Mouse (Mus musculus) limb, embryonic 14.5 days (tissue): ENCODE data around the gene D10Wsu102e. TPM values are rescaled to one million over a fixed set of nuclear protein-coding genes. Genes with fewer than 3 reads are reported as not detected.
"Not testable (repeated sequence)": the region's sequence is repeated elsewhere in the genome, so short reads cannot be mapped to it uniquely, and the experiment has no call there.

Experiments
- ATAC-seq: fragments of 200-750 bp; cut with Nextera tagmentation; 2 replicates; pipeline ENCODE4 v1.8.0; 2017; ENCODE audit warnings: low read depth, moderate number of reproducible peaks, moderate TSS enrichment; ENCODE audit not compliant: low FRiP score
- DNase-seq: peaks from one replicate; pipeline ENCODE4 v3.0.0-alpha.2; 2015; ENCODE audit warnings: low spot score
- H3K27ac ChIP-seq: fragments of 300-500 bp; sonication (generic); replicated peaks from 2 replicates; pipeline ENCODE4 v1.5.1; 2014; ENCODE audit warnings: low read depth, mild to moderate bottlenecking, low read length, moderate library complexity, mixed read lengths
- H3K27me3 ChIP-seq: fragments of 300-500 bp; sonication (generic); 2 replicates; pipeline ENCODE4 v1.6.1; 2014; ENCODE audit warnings: low read length, mixed read lengths; ENCODE audit not compliant: control insufficient read depth, insufficient read depth
- H3K36me3 ChIP-seq: fragments of 300-500 bp; sonication (generic); 2 replicates; pipeline ENCODE4 v1.6.1; 2014; ENCODE audit warnings: mild to moderate bottlenecking, low read length, moderate library complexity, mixed read lengths; ENCODE audit not compliant: control insufficient read depth, insufficient read depth
- H3K4me1 ChIP-seq: fragments of 300-500 bp; sonication (generic); 2 replicates; pipeline ENCODE4 v1.6.1; 2014; ENCODE audit warnings: antibody characterized with exemption, low read length, mixed read lengths; ENCODE audit not compliant: control insufficient read depth, insufficient read depth
- H3K4me2 ChIP-seq: fragments of 300-500 bp; sonication (generic); replicated peaks from 2 replicates; pipeline ENCODE4 v1.6.1; 2014; ENCODE audit warnings: low read depth, mild to moderate bottlenecking, low read length, moderate library complexity; ENCODE audit not compliant: severe bottlenecking
- H3K4me3 ChIP-seq: fragments of 300-500 bp; sonication (generic); replicated peaks from 2 replicates; pipeline ENCODE4 v1.5.1; 2014; ENCODE audit warnings: low read length
- H3K9ac ChIP-seq: fragments of 300-500 bp; sonication (generic); 2 replicates; pipeline ENCODE4 v1.6.1; 2014; ENCODE audit warnings: mild to moderate bottlenecking, low read depth, low read length, moderate library complexity; ENCODE audit not compliant: severe bottlenecking
- H3K9me3 ChIP-seq: fragments of 300-500 bp; sonication (generic); 2 replicates; pipeline ENCODE4 v1.6.1; 2016; ENCODE audit warnings: low read length; ENCODE audit not compliant: control insufficient read depth
- POLR2A ChIP-seq: fragments of 200-500 bp; IDR thresholded peaks from 2 replicates; pipeline ENCODE4 v1.8.0; 2012; ENCODE audit warnings: inconsistent platforms, mild to moderate bottlenecking, moderate library complexity, borderline replicate concordance; ENCODE audit not compliant: insufficient read depth, insufficient read length; ENCODE audit errors: extremely low read depth
- WGBS: fragments of 180-500 bp; shearing (Covaris S2); extraction: QIAGEN DNeasy Blood & Tissue Kit; methylation state at CpG from one replicate; pipeline ENCODE4 v1.1.7; 2014; 5-methylcytosine and 5-hydroxymethylcytosine counted together
- polyA plus RNA-seq, 2 experiments: library from polyadenylated mRNA; depleted of rRNA in 1 of 2; stranded (reverse) in 1 of 2; unstranded in 1 of 2; fragments of >200 nt; fragmentation: Nextera tagmentation in 1 of 2; extraction: Ambion mirVana in 1 of 2; gene quantifications; 2 replicates each; pipeline versions ENCODE4 v1.2.1 to v1.2.3; 2012 to 2014

D10Wsu102e gene
- polyA plus RNA-seq, 2 experiments = 0.63 to 0.64 TPM

- Histone ChIP-seq H3K9me3 (no peaks in the 10 kb centered on the region), H3K4me1 (no peaks in the 10 kb centered on the region), H3K4me2 (no peak overlapping the region), H3K27ac (no peak overlapping the region), H3K36me3 (no peaks in the 10 kb centered on the region), H3K4me3 (no peak overlapping the region), H3K9ac (no peak overlapping the region), H3K27me3 (no peaks in the 10 kb centered on the region)
- no peak for ATAC-seq
- WGBS = 78% methylated on average over 5 of the region's 5 CpGs
- TF ChIP-seq POLR2A = no peak
- no peak for DNase-seq
These were observed 13.7 kb upstream of the D10Wsu102e start for GRCm38 (mm10) chr10:83346359-83346736.

GRCm38 (mm10) chr10:83347494-83347893 lies 12.5 kb upstream of the D10Wsu102e start:
- H3K4me3 ChIP-seq = no peak overlapping the region
- WGBS = 36% methylated on average over 7 of the region's 7 CpGs
- ATAC-seq (no peak), DNase-seq (no peak)
- TF ChIP-seq POLR2A = no peak
- no peaks in the 10 kb centered on the region for H3K36me3 ChIP-seq
- H3K4me2 ChIP-seq = no peak overlapping the region
- no peaks in the 10 kb centered on the region for H3K9me3 ChIP-seq
- H3K4me1 ChIP-seq = no peaks in the 10 kb centered on the region
- H3K9ac ChIP-seq = no peak overlapping the region
- H3K27ac ChIP-seq = no peak overlapping the region
- H3K27me3 ChIP-seq = no peaks in the 10 kb centered on the region

DNA sequence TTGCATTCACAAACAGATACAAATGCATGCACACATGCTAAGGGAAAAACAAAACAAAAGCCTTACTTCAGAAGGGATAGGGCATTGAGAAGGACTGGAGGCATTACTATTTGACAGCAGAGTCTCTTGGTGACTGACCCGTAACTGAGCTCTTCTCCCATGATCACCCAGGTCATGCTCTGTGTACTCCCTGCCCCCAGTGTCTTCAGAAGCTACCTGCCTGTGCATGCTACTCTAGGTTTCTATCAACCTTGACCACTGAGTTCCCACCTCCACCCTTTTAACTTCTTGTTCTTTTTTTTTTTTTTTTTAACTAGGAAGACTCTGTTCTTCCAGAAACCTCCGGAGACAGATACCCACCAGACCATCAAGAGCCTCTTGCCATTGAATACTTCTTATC lies 9.3 kb upstream of the D10Wsu102e start:
- H3K9me3 ChIP-seq = no peaks in the 10 kb centered on the region
- no peaks in the 10 kb centered on the region for H3K27me3 ChIP-seq
- H3K36me3 ChIP-seq = no peaks in the 10 kb centered on the region
- no peak overlapping the region for H3K9ac ChIP-seq
- 85% methylated on average over 2 of the region's 2 CpGs for WGBS
- no peak overlapping the region for H3K4me2 ChIP-seq
- DNase-seq (no peak), ATAC-seq (no peak)
- H3K4me1 ChIP-seq = peaks cover 4% of the 10 kb centered on the region; the same call in 1 of the 2 replicates
- H3K4me3 ChIP-seq = no peak overlapping the region
- TF ChIP-seq POLR2A = no peak
- no peak overlapping the region for H3K27ac ChIP-seq

DNA sequence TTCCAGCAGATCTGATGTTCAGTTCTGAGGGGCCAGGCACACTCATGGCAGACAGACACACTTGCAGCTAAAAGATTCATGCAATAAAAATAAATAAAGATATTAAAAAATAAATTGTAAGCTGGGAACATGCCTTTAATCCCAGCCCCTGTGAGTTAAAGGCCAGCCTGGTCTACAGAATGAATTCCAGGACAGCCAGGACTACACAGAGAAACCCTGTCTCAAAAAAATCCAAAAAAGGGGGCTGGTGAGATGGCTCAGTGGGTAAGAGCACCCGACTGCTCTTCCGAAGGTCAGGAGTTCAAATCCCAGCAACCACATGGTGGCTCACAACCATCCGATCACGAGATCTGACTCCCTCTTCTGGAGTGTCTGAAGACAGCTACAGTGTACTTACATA lies 8.2 kb upstream of the D10Wsu102e start:
- 71% methylated on average over 4 of the region's 4 CpGs for WGBS
- H3K4me3 ChIP-seq, H3K27me3 ChIP-seq, DNase-seq, H3K9ac ChIP-seq, H3K36me3 ChIP-seq, H3K27ac ChIP-seq, H3K4me1 ChIP-seq, H3K4me2 ChIP-seq, ATAC-seq, H3K9me3 ChIP-seq: not testable (repeated sequence)

- Histone ChIP-seq H3K9ac (no peak overlapping the region), H3K4me3 (no peak overlapping the region), H3K27me3 (no peaks in the 10 kb centered on the region), H3K4me1 (peaks cover 4% of the 10 kb centered on the region; the same call in 1 of the 2 replicates), H3K4me2 (no peak overlapping the region; the same call in 1 of the 2 replicates), H3K27ac (no peak overlapping the region), H3K36me3 (no peaks in the 10 kb centered on the region), H3K9me3 (no peaks in the 10 kb centered on the region)
- WGBS = 49% methylated on average over 14 of the region's 14 CpGs
- DNase-seq = peak; percentile 18
- ATAC-seq = no peak
- no peak for TF ChIP-seq POLR2A
These were observed 6.2 kb upstream of the D10Wsu102e start for GRCm38 (mm10) chr10:83353680-83354332.
